8 mouse cellular contexts compared by ENCODE assay signal in the genomic region with DNA sequence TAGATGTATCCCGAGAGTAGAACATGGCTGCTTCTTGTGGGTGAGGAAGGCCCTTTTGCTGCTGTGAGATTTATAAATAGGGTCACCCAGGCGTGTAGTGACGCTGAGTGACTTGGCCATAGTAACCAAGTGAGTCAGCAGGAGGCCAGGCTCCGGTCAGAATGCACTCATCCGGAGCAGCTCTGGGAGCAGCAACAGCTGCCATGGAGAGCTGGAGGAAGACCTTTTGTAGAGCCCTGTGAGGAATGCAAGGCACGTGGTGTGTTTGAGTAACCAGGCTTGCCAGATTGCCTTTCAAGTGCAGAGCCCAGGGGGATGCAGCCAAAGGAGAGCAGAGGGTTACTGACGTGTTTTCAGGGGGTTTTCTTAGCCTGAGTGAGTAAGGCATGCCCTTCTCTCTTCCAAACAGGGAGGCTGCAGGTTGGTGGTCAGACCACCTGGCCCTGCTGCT.
DNase-seq lines count a peak whose midpoint lies in the region; ATAC-seq lines count a peak whose summit lies in the region.

No protein-coding gene starts in this region.

- H3K4me2 ChIP-seq in intestine, embryonic 15.5 days (replicated peaks): 0 out of 2 replicates have a peak overlapping the region, but pooled peaks have one; percentile 9

- H3K27me3 ChIP-seq in intestine, embryonic 15.5 days (replicated peaks): no peaks in the 10 kb centered on the region

- no peak overlapping the region for H3K4me3 ChIP-seq in intestine, embryonic 15.5 days (replicated peaks)

- no peaks in the 10 kb centered on the region for H3K36me3 ChIP-seq in intestine, embryonic 15.5 days

- peak; percentile 61 for DNase-seq in adipocyte (ENCODE audit: low spot score)
- peak; percentile 59 for DNase-seq in embryo, embryonic 11.5 days (ENCODE audit: low read depth, low spot score)
- peak; percentile 88 for DNase-seq in gastrocnemius, postnatal 25 days
- peak; percentile 25 to 55 for DNase-seq in left cerebral cortex, adult 9 months (ENCODE audit: low spot score in 2 of 2)
- DNase-seq in lung, postnatal 4 days: peak; percentile 64 to 87
- DNase-seq in right cerebral cortex, postnatal 36 days (ENCODE audit: low spot score in 2 of 2): peak; percentile 28 to 44
- DNase-seq in thymus, postnatal 36 days: no peak

- no peaks in the 10 kb centered on the region for H3K9me3 ChIP-seq in intestine, embryonic 15.5 days

- ATAC-seq in intestine, embryonic 15.5 days: peak; percentile 91

- peak overlapping the region; percentile 62 for H3K27ac ChIP-seq in intestine, embryonic 15.5 days

- H3K4me1 ChIP-seq in intestine, embryonic 15.5 days (replicated peaks): peaks cover 9% of the 10 kb centered on the region

- 15% methylated on average over 7 of the region's 7 CpGs for WGBS in intestine, embryonic 15.5 days

- H3K9ac ChIP-seq in intestine, embryonic 15.5 days: no peak overlapping the region

Comparison
In these comparisons a context has a peak if more than half of its experiments do, and no peak if none do; other contexts are left out.
1. DNase-seq: peak in adipocyte (single experiment), embryo, embryonic 11.5 days (single experiment), gastrocnemius, postnatal 25 days (single experiment), left cerebral cortex, adult 9 months (2 of 2), lung, postnatal 4 days (2 of 2) and right cerebral cortex, postnatal 36 days (2 of 2); none in thymus, postnatal 36 days (0 of 2).